ENCODE assay signal across 11 mouse cellular contexts in the genomic region with DNA sequence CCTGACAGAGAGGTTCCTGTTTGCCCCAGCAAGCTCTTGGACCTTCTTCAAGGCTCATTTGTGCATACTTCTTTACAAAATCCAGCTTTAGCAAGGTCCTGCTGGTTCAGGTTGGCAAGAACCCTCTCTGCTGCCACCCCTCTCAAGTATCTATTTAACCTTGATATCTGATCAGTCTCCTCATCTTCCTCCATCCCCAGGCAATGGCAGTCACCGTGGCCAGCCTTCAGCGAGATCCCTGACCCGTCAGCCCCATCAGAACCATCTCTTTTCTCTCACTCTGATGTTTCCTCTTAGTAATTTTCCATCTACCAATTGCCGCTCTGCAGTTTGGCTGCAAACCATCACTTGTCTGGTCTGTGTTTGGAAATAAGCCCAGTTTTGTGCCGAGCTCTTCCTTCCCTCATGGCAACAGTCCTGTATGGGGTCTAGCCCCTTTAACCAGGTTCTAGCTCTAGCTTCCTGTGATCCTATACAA. TPM values are rescaled to one million over a fixed set of nuclear protein-coding genes. Genes with fewer than 3 reads are reported as not detected.
A peak's percentile ranks its signal among the peaks of the same experiment; 100 is the strongest.
DNase-seq lines count a peak whose midpoint lies in the region; ATAC-seq and TF ChIP-seq lines count a peak whose summit lies in the region.
"Had no signal": no experiment of that assay in that cellular context is flagged by ENCODE, and none has a peak within 500 bp of the region (broad histone marks: within the 10 kb centered on the region; RNA-seq: fewer than 3 reads in every experiment).

No protein-coding gene starts in this region.

- no peaks in the 10 kb centered on the region; the same call in 1 of the 2 replicates for H3K79me2 ChIP-seq in heart, adult 2 months (replicated peaks; ENCODE audit: control insufficient read depth, insufficient read depth, low read length)
- H3K79me2 ChIP-seq in liver, adult 2 months (ENCODE audit: control insufficient read depth, insufficient read depth, low read length), result no peaks in the 10 kb centered on the region

- no peaks in the 10 kb centered on the region; the same call in 1 of the 2 replicates for H3K27me3 ChIP-seq in heart, adult 2 months (ENCODE audit: control insufficient read depth, insufficient read depth, low read length)
- no peaks in the 10 kb centered on the region for H3K27me3 ChIP-seq in liver, adult 2 months (ENCODE audit: control insufficient read depth, insufficient read depth, low read length)
- H3K27me3 ChIP-seq in liver, postnatal 0 days (ENCODE audit: insufficient read depth, low read length), result no peaks in the 10 kb centered on the region
- H3K27me3 ChIP-seq: midbrain, embryonic 15.5 days had no signal

- no peaks in the 10 kb centered on the region for H3K9me3 ChIP-seq in liver, postnatal 0 days (ENCODE audit: low read length)
- H3K9me3 ChIP-seq: midbrain, embryonic 15.5 days had no signal

- 20% methylated on average over 5 of the region's 5 CpGs for WGBS in heart, adult 2 months
- WGBS in liver, adult 2 months, result 30% methylated on average over 5 of the region's 5 CpGs
- WGBS in liver, postnatal 0 days (ENCODE audit: insufficient replicate concordance), result 60% methylated on average over 5 of the region's 5 CpGs

- H3K27ac ChIP-seq in heart, adult 2 months, result peak overlapping the region; percentile 41
- peak overlapping the region; percentile 22; the same call in 1 of the 2 replicates for H3K27ac ChIP-seq in liver, adult 2 months (replicated peaks; ENCODE audit: insufficient read depth, low read depth, low read length)
- H3K27ac ChIP-seq in liver, postnatal 0 days (ENCODE audit: low read depth), result no peak overlapping the region
- peak overlapping the region; percentile 54 for H3K27ac ChIP-seq in brown adipose tissue, adult 24 weeks (replicated peaks; ENCODE audit: low read depth, low read length)
- H3K27ac ChIP-seq: midbrain, embryonic 15.5 days had no signal

- TF ChIP-seq CTCF in heart, adult 2 months (IDR thresholded peaks at IDR 0.05), result no peak
- no peak for TF ChIP-seq CTCF in liver, adult 2 months (IDR thresholded peaks at IDR 0.05; ENCODE audit: low read depth, low read length)
- no peak for TF ChIP-seq CTCF in liver, postnatal 0 days (IDR thresholded peaks at IDR 0.05; ENCODE audit: low read depth)

- TF ChIP-seq POLR2A in heart, adult 2 months (IDR thresholded peaks at IDR 0.05; ENCODE audit: insufficient read depth, low read depth, low read length), result no peak
- TF ChIP-seq POLR2A in liver, adult 2 months (IDR thresholded peaks at IDR 0.05; ENCODE audit: extremely low read depth, insufficient read depth, low read length), result no peak

- peak; percentile 31 to 38 for DNase-seq in heart, adult 2 months
- DNase-seq in heart, postnatal 4 days, result no peak
- peak; percentile 36 for DNase-seq in liver, adult 2 months (ENCODE audit: extremely low read depth, low read depth, low spot score)
- DNase-seq in liver, postnatal 0 days, result no peak
- peak; percentile 63 to 65 for DNase-seq in cerebellum, postnatal 25 days
- DNase-seq in embryo, embryonic 9.5 days (ENCODE audit: extremely low spot score), result no peak
- DNase-seq in kidney, adult 8-10 months, result no peak
- DNase-seq: liver; thymus, postnatal 4 days had no signal

- no peak for TF ChIP-seq EP300 in heart, adult 2 months (IDR thresholded peaks at IDR 0.05; ENCODE audit: insufficient read depth, low read depth, low read length)
- no peak for TF ChIP-seq EP300 in liver, postnatal 0 days (IDR thresholded peaks at IDR 0.05; ENCODE audit: low read depth)

- ATAC-seq in liver, postnatal 0 days, result no peak

- no peak overlapping the region for H3K4me2 ChIP-seq in liver, postnatal 0 days (ENCODE audit: low read depth, low read length)
- H3K4me2 ChIP-seq: midbrain, embryonic 15.5 days had no signal

- H3K4me1 ChIP-seq in heart, adult 2 months (ENCODE audit: control insufficient read depth, insufficient read depth, low read length), result peaks cover 2% of the 10 kb centered on the region
- H3K4me1 ChIP-seq in liver, adult 2 months (ENCODE audit: control insufficient read depth, insufficient read depth, low read length), result peaks cover under 1% of the 10 kb centered on the region; the same call in 1 of the 2 replicates
- 0 out of 2 replicates have a peak, but pooled peaks cover under 1% of the 10 kb centered on the region for H3K4me1 ChIP-seq in liver, postnatal 0 days (ENCODE audit: insufficient read depth)
- H3K4me1 ChIP-seq in brown adipose tissue, adult 24 weeks (ENCODE audit: control insufficient read depth, insufficient read depth, insufficient read length, low read length), result peaks cover 11% of the 10 kb centered on the region
- H3K4me1 ChIP-seq: midbrain, embryonic 15.5 days had no signal

- intact Hi-C loops in heart, adult 2 months (cut with DNase I), result no loop called here

- H3K4me3 ChIP-seq in heart, adult 2 months, result no peak overlapping the region
- H3K4me3 ChIP-seq in liver, adult 2 months (ENCODE audit: insufficient read depth, low read depth, low read length), result no peak overlapping the region
- no peak overlapping the region for H3K4me3 ChIP-seq in liver, postnatal 0 days (ENCODE audit: low read depth, low read length)
- H3K4me3 ChIP-seq in brown adipose tissue, adult 24 weeks (ENCODE audit: insufficient read depth, low read depth, low read length), result no peak overlapping the region
- H3K4me3 ChIP-seq: midbrain, embryonic 15.5 days had no signal

- H3K36me3 ChIP-seq in heart, adult 2 months (ENCODE audit: control insufficient read depth, insufficient read depth, low read length), result no peaks in the 10 kb centered on the region; the same call in 1 of the 2 replicates
- no peaks in the 10 kb centered on the region for H3K36me3 ChIP-seq in liver, adult 2 months (ENCODE audit: control insufficient read depth, insufficient read depth, low read length)
- H3K36me3 ChIP-seq in liver, postnatal 0 days (replicated peaks; ENCODE audit: insufficient read depth, low read length), result no peaks in the 10 kb centered on the region
- H3K36me3 ChIP-seq: midbrain, embryonic 15.5 days had no signal

- H3K9ac ChIP-seq in heart, adult 2 months (ENCODE audit: low read depth, low read length), result no peak overlapping the region
- no peak overlapping the region for H3K9ac ChIP-seq in liver, adult 2 months (ENCODE audit: low read depth, low read length)
- no peak overlapping the region for H3K9ac ChIP-seq in liver, postnatal 0 days (replicated peaks)
- H3K9ac ChIP-seq: midbrain, embryonic 15.5 days had no signal

RNA-seq across cellular contexts. Expression of a gene that starts 7.2 kb away (rescaled TPM):
- 10 to 100 TPM; 10.5 to 15.1 TPM for total RNA-seq in heart, adult 2 months (2021)
- 18.8 and 20.9 TPM in 2 replicates for polyA plus RNA-seq in heart, adult 2 months (2012; rRNA removed)
- 1 to 10 TPM; 1.0 to 1.5 TPM for total RNA-seq in heart, postnatal 4 days (2021)
- 807 and 1,077 TPM in 2 replicates for total RNA-seq in liver, adult 2 months (2014; rRNA removed)
- 826 and 1,028 TPM in 2 replicates for polyA plus RNA-seq in liver, adult 2 months (2012; rRNA removed)
- 252 and 257 TPM in 2 replicates for polyA plus RNA-seq in liver, postnatal 0 days (2015; fragmentation: Nextera tagmentation; extraction: Ambion mirVana)
- polyA plus RNA-seq in brown adipose tissue, adult 24 weeks (2012; ENCODE audit: insufficient read depth, insufficient read length, missing spikeins), result 219 and 423 TPM in 2 replicates
- polyA plus RNA-seq: midbrain, embryonic 15.5 days had no signal

RNA-seq across cellular contexts. Expression of a gene that starts 16.4 kb away (rescaled TPM):
- total RNA-seq in heart, adult 2 months (2021), result 10 to 100 TPM; 44.8 to 57.9 TPM
- polyA plus RNA-seq in heart, adult 2 months (2012; rRNA removed), result 200 and 229 TPM in 2 replicates
- 10 to 100 TPM; 51.9 to 62.0 TPM for total RNA-seq in heart, postnatal 4 days (2021)
- total RNA-seq in liver, adult 2 months (2014; rRNA removed), result 78.0 and 106 TPM in 2 replicates
- 179 and 444 TPM in 2 replicates for polyA plus RNA-seq in liver, adult 2 months (2012; rRNA removed)
- 269 and 386 TPM in 2 replicates for polyA plus RNA-seq in liver, postnatal 0 days (2015; fragmentation: Nextera tagmentation; extraction: Ambion mirVana)
- 473 and 1,174 TPM in 2 replicates for polyA plus RNA-seq in brown adipose tissue, adult 24 weeks (2012; ENCODE audit: insufficient read depth, insufficient read length, missing spikeins)

RNA-seq across cellular contexts. Expression of a gene that starts 49.2 kb away (rescaled TPM):
- 10 to 100 TPM; 11.4 to 11.9 TPM for total RNA-seq in heart, adult 2 months (2021)
- polyA plus RNA-seq in heart, adult 2 months (2012; rRNA removed), result 9.2 and 11.1 TPM in 2 replicates
- 1 to 10 TPM; 8.3 to 9.7 TPM for total RNA-seq in heart, postnatal 4 days (2021)
- 1.7 and 2.0 TPM in 2 replicates for total RNA-seq in liver, adult 2 months (2014; rRNA removed)
- 1.6 and 2.4 TPM in 2 replicates for polyA plus RNA-seq in liver, adult 2 months (2012; rRNA removed)
- 1.3 and 1.5 TPM in 2 replicates for polyA plus RNA-seq in liver, postnatal 0 days (2015; fragmentation: Nextera tagmentation; extraction: Ambion mirVana)
- polyA plus RNA-seq in brown adipose tissue, adult 24 weeks (2012; ENCODE audit: insufficient read depth, insufficient read length, missing spikeins), result 6.8 and 10.4 TPM in 2 replicates

RNA-seq across cellular contexts. Expression of a gene that starts 55.2 kb away (rescaled TPM):
- 1 to 10 TPM in 1 of 2 experiments, under 1 TPM in 1; 0.94 to 2.7 TPM for total RNA-seq in heart, adult 2 months (2021)
- 1.9 and 2.2 TPM in 2 replicates for polyA plus RNA-seq in heart, adult 2 months (2012; rRNA removed)
- 1 to 10 TPM; 1.0 to 1.4 TPM for total RNA-seq in heart, postnatal 4 days (2021)
- 0.65 and 0.67 TPM in 2 replicates for total RNA-seq in liver, adult 2 months (2014; rRNA removed)
- polyA plus RNA-seq in liver, adult 2 months (2012; rRNA removed), result 0.21 and 0.88 TPM in 2 replicates
- 8.3 and 9.1 TPM in 2 replicates for polyA plus RNA-seq in liver, postnatal 0 days (2015; fragmentation: Nextera tagmentation; extraction: Ambion mirVana)
- polyA plus RNA-seq in brown adipose tissue, adult 24 weeks (2012; ENCODE audit: insufficient read depth, insufficient read length, missing spikeins), result not detected in 2 replicates

Comparison
In these comparisons a context has a peak if more than half of its experiments do, and no peak if none do; other contexts are left out.
1. DNase-seq: peak in heart, adult 2 months (2 of 2), liver, adult 2 months (single experiment) and cerebellum, postnatal 25 days (2 of 2); none in heart, postnatal 4 days (single experiment), liver, postnatal 0 days (single experiment), embryo, embryonic 9.5 days (single experiment) and kidney, adult 8-10 months (0 of 2).
2. RNA of a gene that starts 7.2 kb away (polyA plus RNA-seq): 826 to 1,028 TPM in liver, adult 2 months, 252 to 257 TPM in liver, postnatal 0 days and 219 to 423 TPM in brown adipose tissue, adult 24 weeks; 18.8 to 20.9 TPM in heart, adult 2 months; every median in the first group is over 10 times any median in the second.